8 mouse cellular contexts compared by ENCODE assay signal in the genomic region with DNA sequence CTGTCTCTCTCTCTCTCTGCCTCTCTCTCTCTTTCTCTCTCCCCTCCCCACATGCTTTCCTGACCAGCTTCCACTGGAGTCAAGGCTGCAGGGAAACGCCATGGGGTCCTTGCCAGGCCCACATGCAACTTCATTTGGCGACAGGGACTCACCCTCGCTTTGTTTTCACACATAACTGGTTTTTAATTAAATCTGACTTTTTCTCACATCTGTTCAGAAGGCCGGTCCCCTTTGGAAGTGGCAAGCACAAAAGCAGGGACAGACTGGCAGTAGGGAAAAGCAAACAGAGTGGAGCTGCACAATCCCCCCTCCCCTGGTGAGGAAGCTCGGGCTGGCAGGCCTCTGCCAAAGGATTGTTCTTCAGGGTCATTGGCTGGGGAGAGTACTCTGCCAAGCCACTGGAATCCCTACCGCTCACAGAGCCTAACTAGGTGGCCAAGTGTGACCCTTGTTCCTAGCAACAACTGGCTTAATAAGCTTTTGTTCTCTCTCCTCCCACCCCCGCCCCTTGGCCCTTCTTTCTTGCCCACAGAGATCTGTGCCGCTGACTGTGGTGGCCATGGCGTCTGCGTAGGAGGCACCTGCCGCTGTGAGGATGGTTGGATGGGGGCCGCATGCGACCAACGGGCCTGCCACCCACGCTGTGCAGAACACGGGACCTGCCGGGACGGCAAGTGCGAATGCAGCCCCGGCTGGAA.
DNase-seq lines count a peak whose midpoint lies in the region; ATAC-seq lines count a peak whose summit lies in the region.

No protein-coding gene starts in this region.

- DNase-seq in cerebellum, adult 11-12 months = peak; percentile 32
- peak; percentile 82 for DNase-seq in brain, adult 2 months (ENCODE audit: low read depth, low spot score)
- peak; percentile 84 for DNase-seq in forebrain, embryonic 14.5 days (ENCODE audit: low spot score)
- DNase-seq in kidney, adult 11 months = peak; percentile 73
- DNase-seq in limb, embryonic 10.5 days (ENCODE audit: low spot score) = no peak
- DNase-seq in retina, embryonic 14.5 days (ENCODE audit: low spot score) = peak; percentile 84
- no peak for DNase-seq in yolk sac, embryonic 10.5 days (ENCODE audit: low spot score)

- H3K9me3 ChIP-seq in forebrain, embryonic 14.5 days (replicated peaks; ENCODE audit: control insufficient read depth, low read length) = no peaks in the 10 kb centered on the region
- no peaks in the 10 kb centered on the region for H3K9me3 ChIP-seq in limb, embryonic 10.5 days (replicated peaks)

- no peaks in the 10 kb centered on the region for H3K27me3 ChIP-seq in forebrain, embryonic 14.5 days (replicated peaks; ENCODE audit: control insufficient read depth, insufficient read depth, low read length)
- H3K27me3 ChIP-seq in limb, embryonic 10.5 days (ENCODE audit: low read depth, poor library complexity, severe bottlenecking) = no peaks in the 10 kb centered on the region

- peaks cover 41% of the 10 kb centered on the region for H3K4me1 ChIP-seq in forebrain, embryonic 14.5 days (ENCODE audit: control insufficient read depth, insufficient read depth, low read length)
- H3K4me1 ChIP-seq in limb, embryonic 10.5 days = peaks cover 90% of the 10 kb centered on the region

- ATAC-seq in cerebellum, adult (ENCODE audit: insufficient number of reproducible peaks, low FRiP score, low TSS enrichment) = no peak
- ATAC-seq in forebrain, embryonic 14.5 days = peak; percentile 87

- H3K27ac ChIP-seq in forebrain, embryonic 14.5 days (ENCODE audit: low read depth, low read length) = peak overlapping the region; percentile 94
- H3K27ac ChIP-seq in limb, embryonic 10.5 days = peak overlapping the region; percentile 87

- H3K4me3 ChIP-seq in forebrain, embryonic 14.5 days (ENCODE audit: low read depth, low read length) = no peak overlapping the region
- H3K4me3 ChIP-seq in limb, embryonic 10.5 days = no peak overlapping the region

- peak overlapping the region; percentile 23; the same call in 1 of the 2 replicates for H3K4me2 ChIP-seq in forebrain, embryonic 14.5 days (ENCODE audit: low read length)

- WGBS in forebrain, embryonic 14.5 days = 18% methylated on average over 20 of the region's 20 CpGs
- 76% methylated on average over 20 of the region's 20 CpGs for WGBS in limb, embryonic 10.5 days

- peak overlapping the region; percentile 33 for H3K9ac ChIP-seq in forebrain, embryonic 14.5 days (ENCODE audit: low read length)

- peaks cover 10% of the 10 kb centered on the region for H3K36me3 ChIP-seq in forebrain, embryonic 14.5 days (ENCODE audit: control insufficient read depth, insufficient read depth, low read length)
- peaks cover 22% of the 10 kb centered on the region for H3K36me3 ChIP-seq in limb, embryonic 10.5 days

Comparison
In these comparisons a context has a peak if more than half of its experiments do, and no peak if none do; other contexts are left out.
1. DNase-seq: peak in cerebellum, adult 11-12 months (single experiment), brain, adult 2 months (single experiment), forebrain, embryonic 14.5 days (single experiment), kidney, adult 11 months (single experiment) and retina, embryonic 14.5 days (single experiment); none in limb, embryonic 10.5 days (single experiment) and yolk sac, embryonic 10.5 days (single experiment).